Mouse (Mus musculus): ENCODE data around the gene Tfdp1. TPM values are rescaled to one million over a fixed set of nuclear protein-coding genes. Genes with fewer than 3 reads are reported as not detected.

Tfdp1 gene
- 116 and 123 TPM in 2 replicates for polyA plus RNA-seq (2015; fragmentation: Nextera tagmentation; extraction: Ambion mirVana)

GRCm38 (mm10) chr8:13338255-13338860 is at the start of gene Tfdp1:
TSS of gene Tfdp1 (plus strand) at chr8:13338751.
- ATAC-seq, result peak; percentile 94
- Histone ChIP-seq H3K27ac (ENCODE audit: low read length) (peak within 1 kb of the TSS; percentile 77), H3K9me3 (ENCODE audit: control insufficient read depth, low read length) (no peaks in the 10 kb centered on the region), H3K9ac (ENCODE audit: low read depth, low read length) (peak within 1 kb of the TSS; percentile 96), H3K4me1 (ENCODE audit: control insufficient read depth, insufficient read depth, low read length) (peaks cover 17% of the 10 kb centered on the region), H3K4me3 (ENCODE audit: low read length) (peak within 1 kb of the TSS; percentile 87), H3K4me2 (ENCODE audit: low read depth, low read length) (peak within 1 kb of the TSS; percentile 72), H3K36me3 (ENCODE audit: control insufficient read depth, insufficient read depth, low read length) (peaks cover 5% of the 10 kb centered on the region; the same call in 1 of the 2 replicates), H3K27me3 (replicated peaks; ENCODE audit: control insufficient read depth, insufficient read depth, low read length) (no peaks in the 10 kb centered on the region)
- WGBS, result under 1% methylated on average over 53 of the region's 72 CpGs

- H3K4me1 ChIP-seq (ENCODE audit: control insufficient read depth, insufficient read depth, low read length), result no peaks in the 10 kb centered on the region
- H3K36me3 ChIP-seq (ENCODE audit: control insufficient read depth, insufficient read depth, low read length), result peaks cover 6% of the 10 kb centered on the region
- H3K27ac ChIP-seq (ENCODE audit: low read length), result no peak overlapping the region
- no peak overlapping the region for H3K9ac ChIP-seq (ENCODE audit: low read depth, low read length)
- H3K4me2 ChIP-seq (ENCODE audit: low read depth, low read length), result no peak overlapping the region
- H3K27me3 ChIP-seq (replicated peaks; ENCODE audit: control insufficient read depth, insufficient read depth, low read length), result no peaks in the 10 kb centered on the region
- no peak overlapping the region for H3K4me3 ChIP-seq (ENCODE audit: low read length)
- 28% methylated on average over 9 of the region's 9 CpGs for WGBS
- ATAC-seq, result no peak
- H3K9me3 ChIP-seq (ENCODE audit: control insufficient read depth, low read length), result no peaks in the 10 kb centered on the region
These were observed 46.2 kb upstream of the Tfdp1 start for GRCm38 (mm10) chr8:13292364-13292763.

- peaks cover 7% of the 10 kb centered on the region for H3K36me3 ChIP-seq (ENCODE audit: control insufficient read depth, insufficient read depth, low read length)
- no peak overlapping the region for H3K4me3 ChIP-seq (ENCODE audit: low read length)
- no peaks in the 10 kb centered on the region for H3K27me3 ChIP-seq (replicated peaks; ENCODE audit: control insufficient read depth, insufficient read depth, low read length)
- no peak for ATAC-seq
- H3K4me1 ChIP-seq (ENCODE audit: control insufficient read depth, insufficient read depth, low read length), result no peaks in the 10 kb centered on the region
- H3K9ac ChIP-seq (ENCODE audit: low read depth, low read length), result no peak overlapping the region
- no peak overlapping the region for H3K27ac ChIP-seq (ENCODE audit: low read length)
- H3K9me3 ChIP-seq (ENCODE audit: control insufficient read depth, low read length), result no peaks in the 10 kb centered on the region
- H3K4me2 ChIP-seq (ENCODE audit: low read depth, low read length), result no peak overlapping the region
- 93% methylated on average over 9 of the region's 9 CpGs for WGBS
These were observed 44.7 kb upstream of the Tfdp1 start for GRCm38 (mm10) chr8:13293677-13294470.

- no peaks in the 10 kb centered on the region for H3K4me1 ChIP-seq (ENCODE audit: control insufficient read depth, insufficient read depth, low read length)
- 93% methylated on average over 8 of the region's 8 CpGs for WGBS
- H3K9ac ChIP-seq (ENCODE audit: low read depth, low read length), result no peak overlapping the region
- no peak for ATAC-seq
- no peaks in the 10 kb centered on the region for H3K9me3 ChIP-seq (ENCODE audit: control insufficient read depth, low read length)
- no peak overlapping the region for H3K4me3 ChIP-seq (ENCODE audit: low read length)
- no peak overlapping the region for H3K27ac ChIP-seq (ENCODE audit: low read length)
- H3K36me3 ChIP-seq (ENCODE audit: control insufficient read depth, insufficient read depth, low read length), result peaks cover 19% of the 10 kb centered on the region
- H3K27me3 ChIP-seq (replicated peaks; ENCODE audit: control insufficient read depth, insufficient read depth, low read length), result no peaks in the 10 kb centered on the region
- no peak overlapping the region for H3K4me2 ChIP-seq (ENCODE audit: low read depth, low read length)
These were observed 39.0 kb upstream of the Tfdp1 start for GRCm38 (mm10) chr8:13299571-13299970.

- H3K9ac ChIP-seq (ENCODE audit: low read depth, low read length), result no peak overlapping the region
- no peak overlapping the region for H3K4me2 ChIP-seq (ENCODE audit: low read depth, low read length)
- H3K27me3 ChIP-seq (replicated peaks; ENCODE audit: control insufficient read depth, insufficient read depth, low read length), result no peaks in the 10 kb centered on the region
- peaks cover 19% of the 10 kb centered on the region for H3K36me3 ChIP-seq (ENCODE audit: control insufficient read depth, insufficient read depth, low read length)
- 84% methylated on average over 7 of the region's 7 CpGs for WGBS
- H3K9me3 ChIP-seq (ENCODE audit: control insufficient read depth, low read length), result no peaks in the 10 kb centered on the region
- H3K4me1 ChIP-seq (ENCODE audit: control insufficient read depth, insufficient read depth, low read length), result no peaks in the 10 kb centered on the region
- no peak for ATAC-seq
- H3K4me3 ChIP-seq (ENCODE audit: low read length), result no peak overlapping the region
- H3K27ac ChIP-seq (ENCODE audit: low read length), result no peak overlapping the region
These were observed 37.5 kb upstream of the Tfdp1 start for GRCm38 (mm10) chr8:13301036-13301435.

- WGBS, result 92% methylated on average over 6 of the region's 6 CpGs
- H3K36me3 ChIP-seq (ENCODE audit: control insufficient read depth, insufficient read depth, low read length), result no peaks in the 10 kb centered on the region
These were observed 33.1 kb upstream of the Tfdp1 start for GRCm38 (mm10) chr8:13305459-13305858.

GRCm38 (mm10) chr8:13305884-13306283 is 32.7 kb upstream of the Tfdp1 start:
- WGBS, result 97% methylated on average over 4 of the region's 4 CpGs
- Histone ChIP-seq H3K27me3 (replicated peaks; ENCODE audit: control insufficient read depth, insufficient read depth, low read length) (no peaks in the 10 kb centered on the region), H3K27ac (ENCODE audit: low read length) (no peak overlapping the region), H3K4me1 (ENCODE audit: control insufficient read depth, insufficient read depth, low read length) (no peaks in the 10 kb centered on the region), H3K36me3 (ENCODE audit: control insufficient read depth, insufficient read depth, low read length) (no peaks in the 10 kb centered on the region), H3K9ac (ENCODE audit: low read depth, low read length) (no peak overlapping the region), H3K4me2 (ENCODE audit: low read depth, low read length) (no peak overlapping the region), H3K4me3 (ENCODE audit: low read length) (no peak overlapping the region), H3K9me3 (ENCODE audit: control insufficient read depth, low read length) (no peaks in the 10 kb centered on the region)
- ATAC-seq, result no peak

More at GRCm38 (mm10) chr8:13305459-13305858, 33.1 kb upstream of the Tfdp1 start:
- no peak overlapping the region for H3K4me2 ChIP-seq (ENCODE audit: low read depth, low read length)
- H3K4me3 ChIP-seq (ENCODE audit: low read length), result no peak overlapping the region
- no peaks in the 10 kb centered on the region for H3K9me3 ChIP-seq (ENCODE audit: control insufficient read depth, low read length)
- H3K27ac ChIP-seq (ENCODE audit: low read length), result no peak overlapping the region
- H3K9ac ChIP-seq (ENCODE audit: low read depth, low read length), result no peak overlapping the region
- H3K4me1 ChIP-seq (ENCODE audit: control insufficient read depth, insufficient read depth, low read length), result no peaks in the 10 kb centered on the region
- no peak for ATAC-seq
- H3K27me3 ChIP-seq (replicated peaks; ENCODE audit: control insufficient read depth, insufficient read depth, low read length), result no peaks in the 10 kb centered on the region

- Histone ChIP-seq H3K27ac (ENCODE audit: low read length) (no peak overlapping the region), H3K9ac (ENCODE audit: low read depth, low read length) (no peak overlapping the region), H3K36me3 (ENCODE audit: control insufficient read depth, insufficient read depth, low read length) (no peaks in the 10 kb centered on the region), H3K9me3 (ENCODE audit: control insufficient read depth, low read length) (no peaks in the 10 kb centered on the region), H3K4me1 (ENCODE audit: control insufficient read depth, insufficient read depth, low read length) (no peaks in the 10 kb centered on the region), H3K4me2 (ENCODE audit: low read depth, low read length) (no peak overlapping the region), H3K4me3 (ENCODE audit: low read length) (no peak overlapping the region), H3K27me3 (replicated peaks; ENCODE audit: control insufficient read depth, insufficient read depth, low read length) (no peaks in the 10 kb centered on the region)
- WGBS, result 76% methylated on average over 7 of the region's 7 CpGs
- no peak for ATAC-seq
These were observed 32.1 kb upstream of the Tfdp1 start for GRCm38 (mm10) chr8:13306309-13306909.

GRCm38 (mm10) chr8:13306916-13307315 is 31.6 kb upstream of the Tfdp1 start:
- no peaks in the 10 kb centered on the region for H3K27me3 ChIP-seq (replicated peaks; ENCODE audit: control insufficient read depth, insufficient read depth, low read length)

More at GRCm38 (mm10) chr8:13306916-13307315, 31.6 kb upstream of the Tfdp1 start:
- Histone ChIP-seq H3K9me3 (ENCODE audit: control insufficient read depth, low read length) (no peaks in the 10 kb centered on the region), H3K36me3 (ENCODE audit: control insufficient read depth, insufficient read depth, low read length) (no peaks in the 10 kb centered on the region), H3K9ac (ENCODE audit: low read depth, low read length) (no peak overlapping the region), H3K4me2 (ENCODE audit: low read depth, low read length) (no peak overlapping the region), H3K4me3 (ENCODE audit: low read length) (no peak overlapping the region), H3K27ac (ENCODE audit: low read length) (no peak overlapping the region), H3K4me1 (ENCODE audit: control insufficient read depth, insufficient read depth, low read length) (no peaks in the 10 kb centered on the region)
- 80% methylated on average over 9 of the region's 9 CpGs for WGBS
- no peak for ATAC-seq

All from intestine, embryonic 16.5 days (tissue).